Mouse (Mus musculus) lung, postnatal 25 days (tissue): ENCODE results near the gene Neo1.

Experiments used
- DNase-seq: peaks from one replicate; pipeline ENCODE4 v3.0.0; 2022; ENCODE audit warnings: low spot score

The Neo1 gene

GRCm38 (mm10) chr9:58859080-58859635 lies 177.1 kb downstream of the Neo1 start:
- DNase-seq, result no peak

DNA sequence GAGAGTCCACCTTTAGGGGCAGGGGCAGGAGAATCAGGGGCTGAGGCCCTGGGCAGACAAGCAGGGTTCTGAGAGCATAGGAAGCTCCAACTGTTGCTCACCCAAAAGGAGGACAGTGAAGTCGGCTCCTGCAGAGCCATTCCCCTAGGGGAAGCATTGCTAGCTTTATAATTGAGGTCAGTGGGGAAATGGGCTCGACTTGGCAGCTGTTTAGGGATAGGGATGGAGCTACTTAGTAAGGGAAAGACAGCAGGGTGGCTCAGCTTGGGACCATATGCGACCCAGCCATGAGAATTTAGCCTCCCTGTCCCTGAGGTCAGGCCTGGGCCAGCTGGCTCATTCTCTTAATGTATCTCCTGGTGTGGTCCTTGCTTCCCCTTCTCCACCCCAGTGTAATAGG lies 181.3 kb downstream of the Neo1 start:
- DNase-seq, result no peak

DNA sequence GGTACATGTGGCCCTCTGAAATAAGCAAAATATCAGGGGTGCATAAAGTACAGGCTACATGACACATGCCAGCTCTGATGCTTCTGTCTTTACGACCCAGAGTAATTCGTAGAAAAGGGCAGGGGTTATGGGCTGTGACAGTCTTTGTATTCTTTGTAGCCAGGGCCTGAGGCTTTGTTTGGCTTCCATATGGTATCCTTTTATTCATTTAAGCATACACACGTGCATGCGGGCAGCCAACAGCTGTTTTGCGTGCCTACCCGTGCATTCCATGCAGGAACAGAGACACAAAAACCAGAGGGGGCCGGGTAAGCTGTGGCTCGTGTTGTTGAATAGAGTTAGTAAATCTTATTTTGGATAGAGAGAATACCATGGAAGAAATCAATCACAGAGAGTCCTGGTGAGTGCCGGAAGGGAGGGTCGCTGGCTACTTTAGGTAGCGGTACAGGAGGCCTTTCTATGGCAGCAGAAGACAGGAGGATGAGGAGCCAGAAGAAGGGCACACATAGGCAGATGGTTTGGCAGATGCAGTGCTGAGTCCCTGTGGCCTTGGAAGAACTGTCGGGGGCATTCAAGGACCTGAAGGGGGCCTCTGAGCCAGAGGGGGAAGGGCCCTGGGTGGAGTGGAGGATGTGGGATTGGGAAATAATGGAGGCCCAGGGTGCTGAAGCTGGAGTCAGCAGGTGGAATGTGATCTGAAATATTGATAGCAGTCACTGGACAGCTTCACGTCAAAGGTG lies 186.5 kb downstream of the Neo1 start:
- DNase-seq, result no peak

GRCm38 (mm10) chr9:58847676-58848075 lies 188.6 kb downstream of the Neo1 start:
- peak; percentile 24 for DNase-seq

DNA sequence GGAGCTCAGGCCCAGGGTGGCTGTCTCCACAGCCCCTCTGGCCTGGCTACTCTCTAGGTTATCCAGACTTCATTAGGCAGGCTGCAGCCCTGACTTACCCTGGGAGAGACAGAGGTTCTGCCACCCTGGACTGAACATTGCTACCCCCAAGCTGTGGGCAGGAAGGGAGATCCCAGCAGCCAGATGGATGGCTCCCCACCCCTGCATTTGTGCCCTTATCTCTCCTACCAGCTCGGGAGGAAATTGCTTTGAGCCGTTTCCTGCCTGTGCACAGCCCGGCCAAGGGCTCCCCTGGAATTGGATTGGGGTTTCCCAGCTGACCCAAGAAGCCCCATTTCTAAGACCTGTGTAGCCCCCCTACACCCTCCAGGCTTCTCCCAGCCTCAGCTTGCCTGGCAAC lies 189.2 kb downstream of the Neo1 start:
- peak; percentile 51 for DNase-seq

DNA sequence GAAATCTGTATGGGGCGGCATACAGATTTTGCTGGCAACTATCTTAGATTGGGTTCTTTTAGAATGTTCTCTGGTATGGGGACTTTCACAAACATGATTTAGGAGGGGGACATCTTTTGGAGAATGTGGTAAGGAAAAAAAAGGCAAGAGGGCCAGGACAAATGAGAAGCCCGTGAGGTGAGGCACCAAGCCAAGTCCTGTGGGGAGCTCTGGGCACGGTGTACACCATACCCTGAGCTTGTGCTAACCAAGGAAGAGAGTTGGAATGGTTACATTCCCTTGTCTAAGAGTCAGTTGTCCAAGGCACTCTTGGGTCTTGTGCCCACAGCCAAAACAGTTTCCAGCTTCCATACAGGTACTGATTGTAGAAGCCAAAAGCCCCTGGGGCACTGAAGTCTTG lies 191.6 kb downstream of the Neo1 start:
- DNase-seq, result no peak

DNA sequence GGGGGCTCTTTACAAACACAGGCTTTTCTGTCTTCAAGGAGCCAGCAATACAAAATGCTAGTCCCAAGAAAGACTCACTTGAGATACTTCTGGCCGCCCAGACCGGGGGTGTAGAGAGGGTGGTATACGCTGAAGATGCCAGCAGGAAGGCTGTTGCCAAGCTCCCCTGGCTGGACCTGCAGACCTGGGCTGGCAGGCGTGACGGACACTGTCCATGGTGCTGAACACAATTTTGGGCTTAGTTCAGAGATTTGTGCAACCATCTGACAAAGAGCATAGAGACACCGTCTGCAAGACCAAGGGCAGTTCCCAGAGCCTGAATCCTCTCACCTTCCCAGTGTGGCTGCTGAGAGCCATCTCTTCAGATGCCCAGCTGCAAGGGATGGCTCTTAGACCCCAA lies 194.6 kb downstream of the Neo1 start:
- DNase-seq, result no peak

DNA sequence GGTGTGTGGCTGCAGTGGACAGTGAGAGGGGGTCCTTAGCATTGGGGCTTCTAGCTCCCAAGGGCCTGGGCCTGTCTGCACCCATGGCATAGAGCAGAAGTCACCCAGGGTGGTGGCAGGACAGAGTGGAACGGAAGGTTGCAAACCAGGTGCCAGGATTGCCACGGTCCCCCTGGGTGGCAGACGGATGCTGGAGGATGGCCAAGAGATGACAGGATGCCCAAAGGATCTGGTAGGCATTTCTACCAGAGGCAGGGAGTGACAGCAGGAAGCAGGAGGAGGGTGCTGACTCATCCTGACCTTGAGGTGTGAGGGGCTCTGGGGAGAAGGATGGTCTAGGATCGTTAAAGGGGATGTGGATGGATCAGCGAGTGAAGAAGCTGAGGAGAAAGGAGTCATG lies 197.7 kb downstream of the Neo1 start:
- no peak for DNase-seq

DNA sequence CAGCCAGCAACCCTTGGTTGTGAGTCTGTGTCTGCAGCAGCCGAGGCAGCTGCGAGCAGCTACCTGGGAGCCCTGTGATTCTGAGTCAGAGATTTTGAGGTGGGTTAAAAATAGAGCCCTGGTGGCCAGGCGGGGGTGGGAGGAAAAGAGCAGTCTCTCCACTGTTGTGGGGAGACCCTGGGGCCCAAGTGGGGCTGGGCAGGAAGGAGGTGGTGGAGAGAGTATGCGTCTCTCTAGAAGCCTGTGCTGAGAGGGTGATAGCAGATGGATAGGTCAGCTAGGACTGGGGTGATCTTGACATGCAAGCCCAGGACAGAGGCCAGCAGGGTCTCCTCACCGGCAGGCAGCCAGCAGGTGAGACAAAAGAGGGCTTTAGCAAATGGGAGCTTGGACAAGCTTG lies 199.1 kb downstream of the Neo1 start:
- no peak for DNase-seq

- DNase-seq, result no peak
Measured at GRCm38 (mm10) chr9:58832939-58833338, 203.3 kb downstream of the Neo1 start.

DNA sequence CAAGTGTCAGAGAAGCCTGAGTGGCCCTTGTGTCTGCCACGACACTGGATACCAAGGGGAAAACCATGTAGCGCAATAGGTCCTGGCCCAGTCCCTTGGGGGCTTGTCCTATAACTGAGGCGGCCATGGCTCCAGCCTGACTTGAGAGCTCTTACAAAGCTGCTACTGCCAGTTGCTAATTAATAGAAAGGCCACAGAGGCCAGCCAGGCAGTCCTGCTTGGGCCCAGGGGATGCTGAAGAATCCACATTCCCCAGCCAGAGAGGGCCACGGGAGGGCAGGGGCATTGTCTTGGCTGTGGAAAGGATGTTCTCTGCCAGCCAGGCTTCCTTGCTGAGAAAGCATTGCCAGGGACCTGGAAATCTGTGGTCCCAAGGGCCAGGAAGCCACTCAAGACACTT lies 206.6 kb downstream of the Neo1 start:
- no peak for DNase-seq
